Mouse (Mus musculus) kidney, adult 18-20 months (tissue): ENCODE measurements around the gene Hsf5.

Experiments used
- DNase-seq: peaks from one replicate; pipeline ENCODE4 v3.0.0; 2021

Gene Hsf5

GRCm38 (mm10) chr11:87616790-87617474 lies at the start of gene Hsf5:
Hsf5 (plus strand) TSS chr11:87617164.
- peak; percentile 2 for DNase-seq

GRCm38 (mm10) chr11:87568255-87568953 lies 48.6 kb upstream of the Hsf5 start, which contains the start of gene Sept4:
Sept4 (plus strand) TSS chr11:87568903.
- no peak for DNase-seq

GRCm38 (mm10) chr11:87570743-87571142 lies 46.2 kb upstream of the Hsf5 start:
- no peak for DNase-seq

- DNase-seq, result no peak
Measured at GRCm38 (mm10) chr11:87571361-87571950, 45.5 kb upstream of the Hsf5 start.

GRCm38 (mm10) chr11:87573751-87574150 lies 43.2 kb upstream of the Hsf5 start:
- DNase-seq, result no peak

- DNase-seq, result no peak
Measured at GRCm38 (mm10) chr11:87574520-87575180, 42.3 kb upstream of the Hsf5 start.

GRCm38 (mm10) chr11:87577601-87578248 lies 39.2 kb upstream of the Hsf5 start:
- DNase-seq, result peak; percentile 43

- peak; percentile 78 for DNase-seq
Measured at GRCm38 (mm10) chr11:87578249-87578962, 38.6 kb upstream of the Hsf5 start.

GRCm38 (mm10) chr11:87578963-87579601 lies 37.9 kb upstream of the Hsf5 start:
- peak; percentile 42 for DNase-seq

GRCm38 (mm10) chr11:87579713-87580112 lies 37.3 kb upstream of the Hsf5 start:
- no peak for DNase-seq

- DNase-seq, result no peak
Measured at GRCm38 (mm10) chr11:87580543-87581085, 36.4 kb upstream of the Hsf5 start.

- no peak for DNase-seq
Measured at GRCm38 (mm10) chr11:87581161-87581865, 35.7 kb upstream of the Hsf5 start.

- no peak for DNase-seq
Measured at GRCm38 (mm10) chr11:87581933-87582710, 34.8 kb upstream of the Hsf5 start.

GRCm38 (mm10) chr11:87583291-87584034 lies 33.5 kb upstream of the Hsf5 start:
- no peak for DNase-seq

- DNase-seq, result peak; percentile 46
Measured at GRCm38 (mm10) chr11:87584711-87585505, 32.1 kb upstream of the Hsf5 start.

- DNase-seq, result no peak
Measured at GRCm38 (mm10) chr11:87587211-87587874, 29.6 kb upstream of the Hsf5 start.

GRCm38 (mm10) chr11:87589605-87590004 lies 27.4 kb upstream of the Hsf5 start:
- DNase-seq, result no peak
